Mouse (Mus musculus) embryonic facial prominence, embryonic 11.5 days (tissue): ENCODE measurements around the gene Shc4. TPM values are rescaled to one million over a fixed set of nuclear protein-coding genes. Genes with fewer than 3 reads are reported as not detected.

Experiments
- ATAC-seq: fragments of 200-750 bp; cut with Nextera tagmentation; replicated peaks from 2 replicates; pipeline ENCODE4 v1.8.0; 2017; ENCODE audit warnings: low read depth; ENCODE audit not compliant: insufficient number of reproducible peaks, low FRiP score, low TSS enrichment
- DNase-seq: peaks from one replicate; pipeline ENCODE4 v3.0.0-alpha.2; 2015; ENCODE audit warnings: low spot score
- H3K27ac ChIP-seq: fragments of 300-500 bp; sonication (generic); replicated peaks from 2 replicates; pipeline ENCODE4 v1.5.1; 2014; ENCODE audit warnings: mild to moderate bottlenecking, low read depth, low read length, control low read depth
- H3K27me3 ChIP-seq: fragments of 300-500 bp; sonication (generic); 2 replicates; pipeline ENCODE4 v1.6.1; 2014; ENCODE audit warnings: mild to moderate bottlenecking, low read length, moderate library complexity, mixed read lengths; ENCODE audit not compliant: control insufficient read depth, insufficient read depth
- H3K36me3 ChIP-seq: fragments of 300-500 bp; sonication (generic); replicated peaks from 2 replicates; pipeline ENCODE4 v1.6.1; 2014; ENCODE audit warnings: low read depth, mild to moderate bottlenecking, low read length, moderate library complexity, mixed read lengths; ENCODE audit not compliant: control insufficient read depth, insufficient read depth
- H3K4me1 ChIP-seq: fragments of 300-500 bp; sonication (generic); 2 replicates; pipeline ENCODE4 v1.6.1; 2014; ENCODE audit warnings: low read length, mixed read lengths; ENCODE audit not compliant: control insufficient read depth, insufficient read depth
- H3K4me2 ChIP-seq: fragments of 300-500 bp; sonication (generic); 2 replicates; pipeline ENCODE4 v1.6.1; 2014; ENCODE audit warnings: low read depth, mild to moderate bottlenecking, control low read depth, low read length, moderate library complexity
- H3K4me3 ChIP-seq: fragments of 300-500 bp; sonication (generic); 2 replicates; pipeline ENCODE4 v1.5.1; 2014; ENCODE audit warnings: low read depth, low read length, control low read depth
- H3K9ac ChIP-seq: fragments of 300-500 bp; sonication (generic); replicated peaks from 2 replicates; pipeline ENCODE4 v1.6.1; 2014; ENCODE audit warnings: mild to moderate bottlenecking, control low read depth, low read length
- H3K9me3 ChIP-seq: fragments of 300-500 bp; sonication (generic); replicated peaks from 2 replicates; pipeline ENCODE4 v1.6.1; 2016; ENCODE audit warnings: mild to moderate bottlenecking, low read length, inconsistent platforms, mixed read lengths; ENCODE audit not compliant: control insufficient read depth
- WGBS: fragments of 180-500 bp; shearing (Covaris S2); extraction: QIAGEN DNeasy Blood & Tissue Kit; methylation state at CpG from one replicate; pipeline ENCODE4 v1.1.7; 2014; 5-methylcytosine and 5-hydroxymethylcytosine counted together
- polyA plus RNA-seq: library from polyadenylated mRNA; unstranded; fragments of >200 nt; fragmentation: Nextera tagmentation; extraction: Ambion mirVana; gene quantifications from 2 replicates; pipeline ENCODE4 v1.2.1, GENCODE M21; 2014

Shc4 gene
- polyA plus RNA-seq, 1 experiment from 2014 or later, result 1.3 TPM

DNA sequence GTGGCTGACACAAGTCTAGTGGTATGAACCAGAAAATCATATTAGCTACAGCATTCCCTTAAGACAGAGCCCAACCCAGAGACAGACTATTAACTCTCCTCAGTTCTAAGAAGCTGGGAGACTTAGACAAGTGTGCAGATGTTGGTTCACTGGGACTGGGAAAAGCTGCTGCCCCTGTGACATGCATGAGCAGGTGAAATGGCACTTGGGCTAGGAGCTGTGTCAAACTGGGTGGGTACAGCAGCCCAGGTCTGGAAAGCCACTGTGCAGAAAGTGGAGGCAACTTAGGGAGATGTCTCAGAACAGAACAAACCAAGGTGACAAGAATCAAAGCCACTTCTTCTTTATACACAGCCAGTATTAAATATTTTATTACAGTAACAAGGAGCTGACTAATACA, 10.8 kb upstream of the Shc4 start:
- H3K27me3 ChIP-seq, result no peaks in the 10 kb centered on the region
- no peak overlapping the region for H3K4me2 ChIP-seq
- H3K27ac ChIP-seq, result no peak overlapping the region
- H3K4me1 ChIP-seq, result no peaks in the 10 kb centered on the region
- no peaks in the 10 kb centered on the region for H3K36me3 ChIP-seq
- H3K4me3 ChIP-seq, result no peak overlapping the region
- H3K9me3 ChIP-seq, result no peaks in the 10 kb centered on the region
- DNase-seq, result no peak
- no peak overlapping the region for H3K9ac ChIP-seq
- ATAC-seq, result no peak

DNA sequence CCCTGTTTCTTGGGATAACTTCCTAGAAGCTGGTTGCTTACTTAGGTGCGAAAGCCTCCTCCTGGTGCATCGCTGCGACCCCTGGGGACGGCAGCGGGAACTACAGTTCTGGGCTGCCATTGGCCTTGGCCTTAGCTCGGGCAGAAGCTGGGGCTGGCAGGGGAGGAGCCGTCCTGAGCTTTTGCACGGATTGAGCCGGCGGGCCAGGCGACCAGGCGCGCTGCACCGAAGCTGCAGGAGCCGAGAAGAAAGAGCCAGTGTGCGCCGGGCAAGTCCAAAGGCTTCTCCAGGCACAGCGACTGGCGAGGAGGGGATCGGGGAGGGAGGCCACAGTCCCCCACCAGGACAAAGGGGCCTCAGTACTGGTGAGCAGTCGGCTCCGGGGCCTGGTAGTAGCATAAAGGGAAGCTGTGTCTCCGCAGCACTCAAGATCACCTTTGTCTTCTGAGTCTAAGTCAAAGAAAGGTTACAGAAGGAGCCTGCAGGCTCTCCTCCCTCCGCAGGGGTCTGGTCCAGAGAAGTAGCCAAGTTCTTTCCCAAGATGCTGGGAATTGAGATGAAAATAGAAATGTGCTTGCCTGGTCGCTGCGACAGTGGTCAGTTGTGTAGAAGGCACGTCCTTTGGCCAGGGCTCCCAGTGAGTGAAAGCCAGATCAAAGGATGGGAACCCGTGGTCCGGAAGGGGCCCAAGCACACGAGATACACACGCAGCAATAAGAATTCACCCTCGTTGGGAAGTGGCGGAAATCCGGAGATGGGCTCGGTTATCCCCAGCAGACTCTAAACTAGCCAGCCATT, 8.0 kb upstream of the Shc4 start:
- Histone ChIP-seq H3K9me3 (no peaks in the 10 kb centered on the region), H3K4me1 (no peaks in the 10 kb centered on the region), H3K4me2 (peak overlapping the region; percentile 44), H3K27ac (peak overlapping the region; percentile 60), H3K9ac (peak overlapping the region; percentile 76), H3K36me3 (no peaks in the 10 kb centered on the region), H3K4me3 (peak overlapping the region; percentile 31), H3K27me3 (no peaks in the 10 kb centered on the region)
- DNase-seq (peak; percentile 98), ATAC-seq (peak; percentile 92)
- WGBS, result 5% methylated on average over 35 of the region's 35 CpGs

DNA sequence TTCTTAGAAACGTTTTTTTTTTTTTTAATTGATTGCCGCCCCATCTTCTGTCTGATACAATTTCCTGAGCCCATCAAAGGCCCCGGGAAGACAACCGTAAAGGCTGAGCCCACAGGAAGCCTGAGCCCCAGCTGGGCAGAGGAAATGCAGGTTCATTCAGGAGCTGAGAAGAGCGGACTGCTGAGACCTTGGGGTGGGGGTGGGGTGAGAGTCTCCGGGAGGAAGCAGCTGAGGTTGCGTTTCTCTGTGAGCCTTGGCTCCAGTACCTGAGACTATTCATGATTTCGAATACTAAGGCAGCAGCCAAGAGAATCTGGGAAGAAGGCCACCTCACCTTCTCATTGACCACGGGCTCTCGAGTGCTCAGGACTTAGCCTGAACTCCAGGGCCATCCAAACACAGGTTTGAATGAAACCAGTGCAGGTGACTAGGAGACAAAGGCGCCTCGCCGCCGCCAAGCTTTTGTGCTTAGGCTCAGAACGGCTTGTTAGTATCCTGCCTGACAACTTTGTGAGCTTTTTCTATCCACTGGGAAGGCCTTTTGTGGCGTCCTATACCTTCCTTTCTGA, 682 bp upstream of the Shc4 start:
- Histone ChIP-seq H3K27ac (no peak overlapping the region), H3K4me3 (peak overlapping the region; percentile 49), H3K36me3 (no peaks in the 10 kb centered on the region), H3K4me1 (no peaks in the 10 kb centered on the region), H3K27me3 (peaks cover 24% of the 10 kb centered on the region), H3K9me3 (no peaks in the 10 kb centered on the region), H3K4me2 (peak overlapping the region; percentile 96), H3K9ac (peak overlapping the region; percentile 34)
- ATAC-seq, result no peak; the same call in 1 of the 2 replicates
- under 1% methylated on average over 16 of the region's 16 CpGs for WGBS
- DNase-seq, result peak; percentile 55

DNA sequence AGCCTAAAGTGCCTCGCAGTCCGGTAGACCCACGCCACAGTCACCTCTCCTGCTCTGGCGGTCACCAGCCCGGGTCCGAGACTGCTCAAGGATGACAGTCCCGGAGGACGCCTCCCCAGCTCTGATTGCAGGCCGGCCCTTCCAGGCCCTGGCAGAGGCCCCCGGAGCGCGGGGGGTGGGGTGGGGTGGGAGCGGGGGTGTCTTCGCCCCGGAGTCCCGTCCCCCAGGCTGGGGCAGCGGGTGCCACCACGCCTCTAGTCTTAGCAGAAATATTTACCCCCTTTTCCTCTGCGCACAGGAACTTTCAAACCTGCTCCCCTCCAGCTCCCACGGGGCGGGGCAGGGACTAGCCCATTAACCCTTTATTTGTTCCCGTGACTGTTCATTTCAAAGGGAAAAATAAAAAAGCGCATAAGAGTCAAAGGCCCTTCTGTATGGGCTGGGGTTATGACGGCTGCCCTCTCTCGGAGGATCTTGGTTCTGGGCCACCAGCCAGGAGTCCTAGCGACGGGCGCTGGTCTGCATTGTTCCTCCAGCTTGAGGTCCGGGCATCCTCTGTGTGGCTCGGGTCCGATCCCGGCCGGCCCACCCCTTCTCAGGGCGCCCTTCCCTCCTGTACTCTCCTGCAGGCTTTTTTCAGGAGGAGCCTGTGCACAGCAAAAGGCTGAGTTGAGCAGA, 401 bp downstream of the Shc4 start:
- Histone ChIP-seq H3K4me3 (peak overlapping the region; percentile 49), H3K36me3 (no peaks in the 10 kb centered on the region), H3K4me2 (peak overlapping the region; percentile 96), H3K9ac (peak overlapping the region; percentile 50), H3K27ac (no peak overlapping the region), H3K9me3 (no peaks in the 10 kb centered on the region), H3K27me3 (peaks cover 24% of the 10 kb centered on the region), H3K4me1 (no peaks in the 10 kb centered on the region)
- 0% methylated on average over 31 of the region's 34 CpGs for WGBS
- peak; percentile 87 for ATAC-seq
- DNase-seq, result no peak

DNA sequence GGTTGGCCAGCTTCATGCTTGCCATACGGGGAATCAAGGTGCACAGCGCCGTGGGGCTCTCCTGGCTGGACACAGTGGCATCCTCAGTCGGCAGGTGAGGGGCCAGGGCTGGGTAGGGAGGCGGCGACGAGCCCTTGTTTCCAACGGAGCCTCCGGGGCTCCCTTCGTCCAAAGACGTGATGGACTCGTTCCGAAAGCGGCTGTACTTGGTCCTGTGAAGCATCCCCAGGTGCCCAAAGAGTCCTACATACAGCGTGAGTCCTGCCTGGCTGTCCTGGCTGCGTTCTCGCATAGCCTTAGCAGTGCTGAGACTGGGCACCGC, 901 bp downstream of the Shc4 start:
- Histone ChIP-seq H3K9me3 (no peaks in the 10 kb centered on the region), H3K9ac (peak overlapping the region; percentile 50), H3K36me3 (no peaks in the 10 kb centered on the region), H3K4me2 (peak overlapping the region; percentile 96), H3K4me3 (peak overlapping the region; percentile 49), H3K27me3 (peaks cover 24% of the 10 kb centered on the region), H3K27ac (no peak overlapping the region), H3K4me1 (no peaks in the 10 kb centered on the region)
- peak; percentile 23 for DNase-seq
- ATAC-seq, result no peak
- WGBS, result 2% methylated on average over 18 of the region's 18 CpGs

- no peak overlapping the region for H3K9ac ChIP-seq
- peaks cover 3% of the 10 kb centered on the region for H3K27me3 ChIP-seq
- H3K27ac ChIP-seq, result no peak overlapping the region
- no peak overlapping the region for H3K4me3 ChIP-seq
- ATAC-seq (no peak), DNase-seq (no peak)
- H3K4me2 ChIP-seq, result no peak overlapping the region
- WGBS, result 85% methylated on average over 8 of the region's 8 CpGs
- no peaks in the 10 kb centered on the region for H3K9me3 ChIP-seq
- no peaks in the 10 kb centered on the region for H3K36me3 ChIP-seq
- no peaks in the 10 kb centered on the region for H3K4me1 ChIP-seq
Observed at GRCm38 (mm10) chr2:125716599-125716998, 7.3 kb downstream of the Shc4 start.

DNA sequence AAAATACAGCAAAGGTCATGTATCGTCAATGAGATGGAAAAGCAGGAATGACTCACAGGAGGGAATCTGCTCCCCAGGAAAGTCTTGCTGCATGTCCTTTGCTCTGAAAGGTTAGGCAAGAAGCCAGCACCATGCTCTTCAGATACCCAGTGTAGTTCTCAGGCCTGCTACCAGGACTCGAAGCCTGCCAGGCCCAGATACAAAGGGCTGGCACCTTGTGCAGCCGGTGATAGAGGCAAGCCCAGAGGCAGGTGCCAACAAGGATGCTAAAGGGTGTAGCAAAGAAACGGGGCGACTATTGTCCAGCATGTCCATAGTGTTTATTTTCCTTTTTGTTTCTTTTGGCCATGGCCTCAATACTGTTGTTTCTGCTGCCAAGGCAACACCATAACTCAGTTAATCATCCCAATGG, 17.4 kb downstream of the Shc4 start:
- Histone ChIP-seq H3K36me3 (no peaks in the 10 kb centered on the region), H3K4me1 (no peaks in the 10 kb centered on the region), H3K9me3 (no peaks in the 10 kb centered on the region), H3K27ac (no peak overlapping the region), H3K27me3 (no peaks in the 10 kb centered on the region), H3K4me2 (no peak overlapping the region), H3K9ac (no peak overlapping the region), H3K4me3 (no peak overlapping the region)
- ATAC-seq (no peak), DNase-seq (no peak)
- 82% methylated on average over 5 of the region's 5 CpGs for WGBS
